Mouse (Mus musculus): ENCODE data around the gene U2af1l4.

U2af1l4 gene

DNA sequence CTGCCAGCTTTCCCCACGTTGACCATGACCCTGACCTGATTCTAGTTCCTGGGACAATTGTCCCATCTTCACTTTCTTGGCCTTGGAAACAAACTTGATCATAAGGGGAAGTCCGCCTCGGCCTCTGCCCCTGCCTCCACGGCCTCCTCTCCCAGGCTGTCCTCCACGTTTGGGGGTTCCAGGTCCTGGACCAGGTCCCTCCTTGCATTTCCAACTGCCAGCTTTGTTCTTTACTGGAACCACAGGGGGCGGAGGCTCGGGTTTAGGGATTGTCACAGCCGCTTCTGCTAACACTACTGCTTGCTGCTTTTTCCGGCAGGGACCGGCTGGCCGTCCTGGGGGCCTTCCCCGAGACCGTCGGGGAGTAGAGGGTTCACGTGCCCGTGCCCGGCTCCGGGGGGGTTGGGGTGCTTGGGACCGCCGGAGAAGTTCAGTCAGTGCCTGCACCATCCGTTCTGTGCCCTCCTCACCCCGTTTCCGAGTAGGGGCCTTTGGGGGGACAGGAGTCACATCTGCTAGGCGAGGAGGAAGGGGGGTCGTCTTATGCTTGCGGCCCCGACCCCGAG, 23.4 kb downstream of the U2af1l4 start:
- no peak for DNase-seq (ENCODE audit: extremely low spot score)

DNA sequence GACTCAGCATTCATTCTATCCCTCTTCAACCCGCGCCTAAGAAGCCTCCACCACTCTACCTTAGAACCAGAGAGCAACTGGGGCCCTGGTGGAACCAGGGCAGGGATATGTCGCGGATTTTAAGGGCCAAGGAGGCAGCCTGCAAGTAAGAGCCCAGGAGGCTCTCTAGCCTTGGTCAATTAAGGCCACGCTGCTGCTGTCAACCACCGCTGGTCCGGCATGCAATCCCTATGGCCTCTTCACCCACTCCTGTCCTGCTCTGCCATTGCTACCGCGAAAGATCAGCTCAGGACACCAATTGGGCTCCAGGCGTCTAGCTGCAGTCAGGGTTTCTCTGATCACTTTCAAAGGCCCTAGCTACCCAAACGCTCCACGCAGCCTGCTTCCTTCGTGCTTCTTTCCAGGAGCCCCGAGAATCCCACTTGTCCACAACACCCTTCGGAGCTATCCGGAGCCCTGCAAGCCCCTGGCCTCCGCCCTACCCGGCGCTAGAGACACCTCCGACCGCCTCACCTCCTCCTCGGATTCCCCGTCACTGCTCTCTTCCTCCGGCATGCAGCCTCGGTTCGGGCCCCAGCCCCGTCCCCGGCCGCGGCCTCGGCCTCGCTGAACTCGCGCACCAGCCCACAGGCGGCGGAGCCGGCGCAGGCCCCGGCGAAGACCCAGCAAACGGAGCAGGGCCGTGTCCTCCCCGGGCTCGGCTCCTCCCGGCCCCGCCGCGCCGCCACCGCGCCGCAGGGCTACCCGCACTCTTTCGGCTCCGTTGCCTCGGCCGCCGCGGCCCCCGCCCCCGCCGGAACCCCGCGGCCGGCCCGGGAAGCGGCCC, 25.0 kb downstream of the U2af1l4 start:
- peak; percentile 64 for DNase-seq (ENCODE audit: extremely low spot score)

DNA sequence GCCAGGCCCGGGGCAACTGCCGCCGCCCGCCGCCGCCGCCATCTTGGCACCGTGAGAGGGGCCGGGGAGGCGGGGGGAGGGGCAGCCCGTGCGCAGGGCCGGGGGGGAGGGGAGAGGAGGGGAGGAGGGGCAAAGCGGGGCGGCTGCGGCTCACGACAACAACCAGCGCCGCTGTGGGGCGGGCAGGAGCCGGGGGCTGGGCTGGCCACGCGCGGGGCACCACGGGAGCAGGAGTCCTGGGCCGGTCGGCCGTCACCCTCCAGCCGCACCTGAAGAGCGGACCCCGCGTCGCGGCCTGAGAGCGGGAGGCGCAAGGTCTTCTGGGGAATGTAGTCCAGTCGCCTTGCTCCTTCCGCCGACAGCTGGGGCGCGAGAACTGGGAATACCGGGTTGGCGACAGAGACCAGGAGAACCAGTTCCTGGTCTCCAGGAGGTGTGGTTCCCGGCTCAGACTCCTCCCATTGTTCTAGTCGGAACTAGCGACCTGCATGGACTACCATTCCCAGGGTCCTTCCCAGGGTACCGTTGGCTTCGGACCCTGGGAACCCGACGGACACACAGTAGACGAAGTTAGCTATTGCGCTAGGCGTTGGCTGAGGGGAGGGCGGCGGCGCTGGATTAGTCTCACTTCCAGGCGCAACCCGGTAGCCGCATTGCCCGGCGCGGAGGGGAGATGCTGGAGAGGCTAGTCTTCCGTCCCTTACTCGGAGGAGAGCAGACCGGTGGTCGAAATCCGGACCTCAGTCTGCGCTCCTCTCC, 25.8 kb downstream of the U2af1l4 start, which contains the start of gene Kmt2b:
Gene Kmt2b (minus strand): TSS at position 51 of the 759 bp plus-strand sequence.
- peak; percentile 96 for DNase-seq (ENCODE audit: extremely low spot score)

DNA sequence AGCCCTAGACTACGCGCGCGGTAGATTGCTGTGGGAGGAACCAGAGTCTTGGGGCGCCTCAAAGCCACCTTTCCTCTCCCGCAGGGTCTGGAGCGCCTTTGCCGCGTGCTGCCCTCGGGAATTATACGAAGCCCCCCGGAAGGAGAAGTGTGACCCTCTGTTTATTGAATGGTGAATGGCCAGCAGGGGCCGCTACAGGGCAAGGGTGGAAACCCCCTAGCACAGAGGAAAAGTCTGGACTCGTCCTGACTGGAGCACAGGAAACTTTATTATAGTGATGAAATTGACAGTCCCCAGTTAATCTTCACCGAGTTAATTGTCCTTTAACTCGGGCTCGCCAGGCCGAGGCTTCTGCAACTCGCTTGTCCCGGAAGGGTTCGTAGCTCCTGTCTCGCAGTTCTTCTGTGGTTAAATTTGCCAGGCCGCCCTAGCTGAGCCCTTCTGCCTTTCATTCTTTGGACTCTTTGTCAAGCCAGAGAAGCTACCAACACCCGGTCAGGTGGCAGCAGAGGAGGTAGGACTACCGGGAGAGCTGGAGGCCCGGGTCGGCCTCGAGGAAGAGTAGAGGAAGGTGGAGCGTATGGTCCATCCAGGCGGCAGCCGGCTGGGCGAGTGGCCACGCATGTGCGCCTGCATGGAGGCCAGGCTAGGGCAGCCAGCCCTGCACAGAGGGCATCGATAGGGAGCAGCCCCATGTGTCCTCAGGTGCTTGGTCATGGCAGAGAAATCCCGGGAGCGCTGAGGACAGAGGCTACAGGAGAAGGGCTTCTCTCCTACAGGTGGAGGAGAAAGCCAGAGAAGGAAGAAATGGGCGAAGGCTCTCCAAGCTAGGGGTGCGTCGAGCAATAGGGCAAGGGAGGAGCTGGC, 26.6 kb downstream of the U2af1l4 start:
- DNase-seq (ENCODE audit: extremely low spot score) = peak; percentile 90

DNA sequence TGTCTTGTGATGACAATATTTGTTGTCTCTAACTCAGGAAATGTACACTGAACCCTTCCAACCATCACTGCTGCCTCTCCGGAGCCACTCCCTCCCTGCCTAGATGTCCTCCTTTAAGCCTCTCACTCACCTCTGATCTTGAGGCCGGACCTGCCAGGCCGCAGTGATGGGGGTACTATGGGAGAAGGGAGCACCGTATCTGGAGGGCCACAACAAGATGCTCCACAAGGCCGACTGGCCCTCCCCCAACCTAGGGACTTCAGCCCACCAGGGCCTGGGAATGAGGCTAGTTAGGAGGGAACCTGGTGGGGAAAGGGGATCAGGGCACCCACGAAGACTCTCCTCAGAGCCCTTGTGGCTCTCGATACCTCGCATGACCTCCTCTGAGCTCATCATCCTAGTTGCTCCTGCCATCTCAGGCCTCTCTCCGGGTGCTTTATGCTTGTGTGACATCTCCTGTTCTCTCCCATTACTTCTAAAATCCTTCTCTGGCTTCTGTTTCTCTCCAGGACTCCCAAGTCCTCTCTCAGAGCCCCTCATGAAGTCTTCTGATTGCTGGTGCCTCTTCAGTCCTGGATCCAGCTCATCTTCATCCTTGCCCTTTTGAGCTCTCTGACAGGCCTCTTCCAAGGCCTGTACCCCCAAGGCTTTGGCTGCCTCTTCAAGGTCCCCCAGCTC, 28.0 kb downstream of the U2af1l4 start:
- no peak for DNase-seq (ENCODE audit: extremely low spot score)

DNA sequence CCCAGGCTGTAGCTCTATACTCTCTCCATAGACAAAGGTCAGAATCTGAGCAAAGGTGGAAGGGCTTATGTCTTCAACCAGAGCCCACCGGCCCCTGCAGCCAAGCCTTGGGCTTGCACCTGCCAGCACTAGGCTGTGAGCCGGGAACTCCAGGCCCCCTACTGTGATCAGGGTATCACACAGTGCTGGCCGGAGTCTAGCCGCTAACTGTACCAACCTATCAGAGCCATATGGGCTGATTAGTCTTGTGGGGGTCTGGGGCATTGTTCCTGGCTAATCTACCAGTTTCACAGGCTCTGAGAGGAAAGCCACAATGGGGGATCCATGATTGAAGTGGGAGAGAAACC, 28.5 kb downstream of the U2af1l4 start:
- DNase-seq (ENCODE audit: extremely low spot score) = no peak

DNA sequence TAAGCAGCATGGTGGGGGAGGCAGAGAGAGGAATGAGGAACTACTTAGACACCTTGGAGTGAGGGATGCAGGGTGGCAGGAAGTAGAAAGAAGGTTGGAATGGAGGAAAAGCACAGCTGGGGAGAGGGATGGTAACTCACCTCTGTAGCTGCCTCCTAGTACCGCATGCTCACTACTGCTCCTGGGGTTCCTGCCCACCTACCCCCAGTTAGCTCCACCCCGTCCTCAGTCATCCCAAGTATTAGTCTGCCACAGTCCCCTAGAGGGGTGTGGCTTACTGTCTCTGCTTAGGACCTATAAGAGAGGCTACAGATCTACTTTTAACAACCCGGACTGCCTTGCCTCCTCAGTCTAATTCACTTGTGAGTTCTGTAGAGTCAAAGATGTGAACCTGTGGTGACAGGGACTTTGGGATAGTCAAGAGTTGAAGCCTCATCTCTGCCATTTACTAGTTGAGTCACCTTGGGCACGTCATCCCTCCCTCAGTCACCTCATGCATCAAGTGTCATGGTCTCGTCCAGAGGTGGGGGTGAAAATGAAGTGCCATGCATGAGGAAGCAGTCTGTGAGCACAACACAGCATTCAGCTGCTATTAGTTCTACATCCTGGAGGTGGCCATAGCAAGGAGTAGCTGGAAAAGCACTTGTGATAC, 29.8 kb downstream of the U2af1l4 start:
- DNase-seq (ENCODE audit: extremely low spot score) = no peak

DNA sequence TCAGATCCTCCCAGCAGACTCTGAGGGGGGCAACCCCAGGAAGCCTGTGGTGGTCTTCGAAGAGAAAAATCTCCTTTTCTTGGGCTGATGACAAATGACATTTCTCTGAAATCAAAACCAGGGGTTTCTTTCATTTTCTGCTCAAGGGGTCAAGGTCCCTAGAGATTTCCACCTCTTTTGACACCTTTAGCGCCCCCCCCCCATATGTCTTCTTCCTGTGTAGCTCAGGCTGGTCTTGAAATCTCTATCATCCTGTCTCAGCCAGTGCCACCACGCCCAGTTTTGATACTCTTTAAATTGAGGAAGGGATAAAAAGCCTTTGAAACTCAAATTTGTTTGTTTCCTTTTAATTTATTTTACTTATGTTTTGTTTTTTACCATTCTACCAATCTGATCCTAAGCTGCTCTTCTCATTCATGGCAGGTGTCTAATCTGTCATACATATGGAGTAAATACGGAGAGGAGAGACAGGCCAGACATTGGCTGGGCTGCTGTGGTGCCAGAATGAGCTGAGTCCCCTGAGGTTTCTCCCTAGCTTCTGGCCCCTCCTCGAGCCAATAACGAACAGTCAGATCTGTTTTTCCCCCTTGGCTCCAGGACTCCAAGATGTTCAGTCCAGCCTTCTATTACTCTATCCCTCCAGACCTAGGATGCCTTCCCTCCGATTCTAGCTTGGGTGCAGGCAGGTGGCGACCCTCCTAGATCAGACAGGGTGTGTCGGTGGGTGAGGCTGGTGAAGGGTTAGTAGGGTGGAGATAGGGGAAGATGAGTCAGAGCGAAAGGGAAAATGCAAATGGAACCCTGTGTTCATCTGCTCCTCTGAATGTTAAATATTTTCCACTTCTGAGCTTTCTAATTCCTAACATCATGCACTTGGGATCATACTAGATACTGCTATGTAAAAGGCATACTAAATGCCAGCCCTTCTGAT, 30.7 kb downstream of the U2af1l4 start:
- no peak for DNase-seq (ENCODE audit: extremely low spot score)

DNA sequence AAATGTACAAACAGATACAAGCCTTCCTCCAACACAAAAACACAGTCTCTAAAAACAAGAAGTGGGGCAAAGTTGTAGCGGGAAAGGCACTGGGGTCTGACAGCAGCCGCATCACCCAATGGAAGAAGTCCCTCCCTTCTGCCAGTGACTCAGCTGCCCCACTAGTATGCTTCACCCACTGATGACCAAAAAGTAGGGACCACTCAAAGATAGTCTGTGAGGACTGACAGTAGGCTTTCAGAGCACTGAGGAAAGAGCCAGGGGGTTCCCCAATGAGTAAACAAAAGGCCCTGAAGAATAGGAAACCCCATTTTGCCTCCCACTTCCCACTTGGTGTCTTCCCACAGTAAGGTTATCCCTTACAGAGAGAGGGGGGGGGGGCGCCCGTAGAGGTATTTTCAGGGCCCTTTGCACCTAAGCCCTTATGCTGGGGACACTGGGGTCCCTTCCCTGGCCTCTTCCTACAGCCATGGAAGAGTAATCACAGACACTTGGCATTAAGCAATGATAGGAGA, 31.5 kb downstream of the U2af1l4 start:
- DNase-seq (ENCODE audit: extremely low spot score) = no peak

DNA sequence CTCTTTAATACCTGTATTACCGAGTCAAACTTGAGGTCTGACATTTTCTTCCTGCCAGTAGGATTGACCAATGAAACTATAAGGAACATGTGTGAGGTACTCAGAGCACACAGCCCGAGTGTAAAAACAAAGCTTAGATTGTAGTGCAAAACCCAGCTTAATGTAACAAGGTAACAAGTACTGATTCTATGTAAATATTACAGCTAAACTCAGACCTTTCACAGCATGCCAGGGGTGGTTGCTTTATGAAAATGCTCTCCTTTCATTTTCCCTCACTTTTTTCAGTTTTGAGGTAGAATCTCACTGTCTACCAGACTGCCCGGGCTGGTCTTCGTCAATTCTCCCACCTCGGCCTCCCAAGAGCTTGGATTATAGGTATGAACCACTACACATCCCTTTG, 33.0 kb downstream of the U2af1l4 start:
- DNase-seq (ENCODE audit: extremely low spot score) = no peak

DNA sequence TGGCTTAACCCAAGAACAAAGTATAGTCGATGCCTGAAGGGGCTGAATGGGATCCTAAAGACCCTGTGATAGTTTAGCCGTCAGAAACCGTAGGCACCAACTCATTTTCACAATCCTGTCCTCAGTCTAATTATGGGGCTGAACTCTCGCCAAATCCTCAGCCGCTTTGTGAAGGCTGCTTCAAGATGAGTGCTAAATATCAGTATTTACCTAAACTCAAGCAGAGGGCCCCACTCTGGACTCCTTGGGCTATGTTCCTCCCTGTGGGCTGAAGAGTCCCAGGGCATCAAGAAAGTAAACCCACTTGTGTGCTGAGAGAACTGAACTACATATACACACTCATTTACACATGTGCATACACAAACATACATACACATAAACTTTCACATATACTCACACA, 33.7 kb downstream of the U2af1l4 start:
- no peak for DNase-seq (ENCODE audit: extremely low spot score)

DNA sequence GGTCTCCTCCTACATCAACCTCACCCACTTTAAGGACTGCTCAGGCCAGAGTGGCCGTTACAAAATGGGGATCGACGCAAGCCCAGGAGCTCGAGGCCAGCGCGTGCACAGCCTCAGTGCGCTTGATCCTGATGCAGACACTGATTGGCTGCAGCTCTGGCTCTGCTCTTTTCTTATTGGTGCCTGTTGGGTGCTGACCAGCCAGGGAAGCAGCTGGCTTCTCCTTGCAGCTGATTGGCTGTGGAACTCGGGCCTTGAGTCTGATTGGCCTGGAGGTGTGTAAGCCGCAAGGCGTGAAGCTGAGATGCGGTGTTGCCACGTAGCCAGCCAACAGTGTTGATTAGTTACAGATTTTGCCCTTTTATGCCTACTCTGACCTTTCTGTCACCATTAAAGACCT, 35.7 kb downstream of the U2af1l4 start, which contains the start of gene Zbtb32:
Gene Zbtb32 (minus strand): TSS at position 124 of the 400 bp plus-strand sequence.
- DNase-seq (ENCODE audit: extremely low spot score) = no peak

DNA sequence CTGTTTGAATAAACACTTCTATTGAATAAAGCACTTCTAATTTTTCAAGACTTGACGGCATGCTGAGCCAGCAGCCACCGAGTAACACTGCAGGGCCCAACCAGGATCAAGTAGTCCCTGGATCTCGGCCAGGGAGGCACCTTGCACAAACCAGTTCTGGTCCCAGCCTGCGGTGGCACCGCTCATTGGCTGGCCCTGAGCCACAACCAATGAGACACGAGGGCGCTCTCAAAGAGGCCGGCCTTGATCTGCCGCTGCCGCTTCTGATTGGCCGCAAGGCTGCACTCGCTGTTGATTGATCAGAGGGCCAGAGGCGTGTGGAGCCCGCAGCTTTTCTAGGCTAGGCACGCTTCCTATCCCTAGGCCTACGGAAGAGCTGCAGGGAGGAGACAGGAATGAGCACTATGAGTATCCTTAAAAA, 36.8 kb downstream of the U2af1l4 start:
- peak; percentile 73 for DNase-seq (ENCODE audit: extremely low spot score)

DNA sequence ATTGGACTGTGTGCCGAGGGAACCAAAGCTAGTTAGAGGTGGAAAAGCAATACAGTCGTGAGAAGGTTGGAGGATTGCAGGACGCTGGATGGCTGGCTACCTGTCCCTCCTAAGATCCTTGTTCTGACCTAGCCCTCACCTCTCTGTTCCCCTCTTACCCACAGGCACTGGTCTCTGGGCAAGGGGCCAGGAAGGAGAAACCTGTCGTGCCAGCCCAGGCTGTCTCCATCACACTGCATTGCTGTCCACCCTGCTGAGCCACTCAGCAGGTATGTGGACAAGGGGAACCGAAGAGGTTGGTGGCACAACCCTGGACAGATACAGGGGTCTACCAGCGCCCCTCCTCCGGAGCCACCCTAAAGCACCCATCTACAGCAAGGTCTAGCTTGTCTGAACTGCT, 37.5 kb downstream of the U2af1l4 start:
- DNase-seq (ENCODE audit: extremely low spot score) = no peak

DNA sequence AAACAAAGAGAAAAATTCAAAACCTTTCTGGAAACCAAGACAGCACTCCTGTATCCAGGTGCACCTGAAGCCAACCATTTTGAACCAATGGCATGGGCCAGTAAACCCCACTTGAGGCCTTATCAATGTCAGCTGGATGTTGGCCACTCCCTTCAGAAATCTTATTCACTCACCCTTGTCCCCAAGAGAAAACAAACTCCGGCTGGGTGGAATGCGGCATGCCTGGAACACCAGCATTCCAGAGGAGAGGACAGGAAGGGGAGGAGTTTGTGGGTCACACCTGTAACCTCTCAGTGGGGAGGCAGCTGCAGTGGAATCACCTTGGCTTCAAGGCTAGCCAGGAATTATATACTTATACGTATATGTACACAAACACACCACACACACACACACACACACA, 39.5 kb downstream of the U2af1l4 start:
- DNase-seq (ENCODE audit: extremely low spot score) = peak; percentile 40

DNA sequence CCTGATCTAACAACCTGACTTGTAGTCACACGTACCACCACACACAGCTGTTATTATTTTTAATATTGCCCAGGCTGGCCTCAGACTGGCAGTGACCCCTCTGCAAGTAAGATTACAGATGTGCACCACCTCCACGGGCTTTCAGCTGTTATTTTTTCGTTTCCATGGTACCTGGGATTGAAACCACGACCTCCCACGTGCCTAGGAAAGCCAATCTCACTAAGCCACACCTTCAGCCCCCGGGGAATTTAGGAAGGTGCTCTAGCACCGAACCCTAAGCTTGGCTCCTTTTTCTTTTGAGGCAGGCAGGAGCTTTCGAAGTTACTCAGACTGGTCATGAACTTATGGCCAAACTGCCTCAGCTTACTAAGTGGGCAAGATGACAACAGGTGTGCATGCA, 41.3 kb downstream of the U2af1l4 start:
- no peak for DNase-seq (ENCODE audit: extremely low spot score)

DNA sequence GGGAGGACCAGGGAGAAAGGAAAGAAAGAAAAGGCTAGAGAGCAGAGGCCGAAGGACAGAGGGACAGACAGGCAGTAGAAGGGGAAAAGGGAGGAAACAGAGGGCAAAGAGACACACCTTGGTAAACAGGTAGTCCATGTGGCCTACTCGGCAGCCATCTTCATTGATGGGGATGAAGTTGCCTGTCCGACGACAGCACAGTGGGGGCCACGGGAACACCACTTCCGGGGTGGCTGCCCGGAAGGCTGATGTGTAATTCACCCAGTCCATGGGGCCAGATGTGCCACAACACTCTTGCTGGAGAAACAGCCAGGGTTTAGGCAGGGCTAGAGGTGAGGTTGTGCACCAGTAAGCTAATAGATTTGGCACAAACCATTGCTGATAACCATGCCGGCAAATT, 41.8 kb downstream of the U2af1l4 start:
- no peak for DNase-seq (ENCODE audit: extremely low spot score)

DNA sequence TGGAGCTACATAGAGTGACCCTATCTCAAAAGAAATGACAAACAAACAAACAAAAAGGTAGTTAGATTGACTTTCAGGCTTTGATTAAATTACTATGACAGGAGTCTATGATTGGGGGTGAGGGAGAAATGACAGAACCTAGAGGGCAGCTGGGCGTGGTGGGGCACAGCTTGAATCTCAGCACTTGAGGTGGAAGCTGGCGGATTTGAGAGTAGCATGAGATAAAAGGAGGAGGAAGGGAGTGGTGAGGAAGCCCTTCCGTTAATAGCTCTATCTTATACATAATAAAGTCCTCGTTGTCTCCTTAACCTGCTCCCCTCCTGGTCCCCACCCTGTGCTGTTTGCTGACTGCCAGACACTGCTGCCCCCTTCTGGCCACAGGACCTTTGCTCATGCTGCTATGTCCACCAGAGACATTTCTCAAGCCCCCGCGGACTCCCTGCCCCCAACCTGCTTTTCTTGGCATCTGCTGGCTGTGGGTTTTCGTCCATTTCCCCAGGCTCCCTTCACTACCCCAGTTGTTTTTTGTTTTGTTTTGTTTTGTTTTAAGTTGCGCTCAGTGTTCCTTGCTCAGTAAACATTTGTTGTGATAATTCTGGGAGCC, 44.7 kb downstream of the U2af1l4 start:
- peak; percentile 61 for DNase-seq (ENCODE audit: extremely low spot score)

DNA sequence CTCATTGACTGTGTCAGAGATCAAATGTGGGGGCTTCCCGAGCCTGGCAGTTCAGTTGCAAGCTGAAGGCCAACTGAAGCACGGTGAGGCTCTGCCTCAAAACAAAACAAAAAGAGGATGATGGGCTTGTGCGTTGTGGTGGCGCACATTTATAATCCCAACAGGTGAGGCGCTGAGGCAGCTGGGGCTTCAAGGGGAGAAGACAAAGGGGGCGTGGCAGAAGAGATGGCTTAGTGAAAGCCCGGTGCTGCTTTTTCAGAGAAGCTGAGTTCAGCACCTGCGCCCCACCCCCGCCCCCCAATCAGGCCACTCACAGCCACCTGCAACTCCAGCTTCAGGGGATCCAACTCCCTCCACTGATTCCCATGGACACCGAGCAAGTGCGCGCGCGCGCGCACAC, 45.4 kb downstream of the U2af1l4 start:
- no peak for DNase-seq (ENCODE audit: extremely low spot score)

All from embryo, embryonic 9.5 days (tissue).